9 mouse cellular contexts compared by ENCODE assay signal in genomic region chr6:14504171-14504570, GRCm38 (mm10).
DNase-seq lines count a peak whose midpoint lies in the region; ATAC-seq lines count a peak whose summit lies in the region.
"Had no signal": no experiment of that assay in that cellular context is flagged by ENCODE, and none has a peak within 500 bp of the region (broad histone marks: within the 10 kb centered on the region; RNA-seq: fewer than 3 reads in every experiment).

No protein-coding gene starts in this region.

- no peaks in the 10 kb centered on the region for H3K9me3 ChIP-seq in midbrain, embryonic 11.5 days (ENCODE audit: control insufficient read depth, low read length)
- H3K9me3 ChIP-seq in midbrain, embryonic 10.5 days (replicated peaks), result no peaks in the 10 kb centered on the region
- no peaks in the 10 kb centered on the region for H3K9me3 ChIP-seq in forebrain, embryonic 14.5 days (replicated peaks; ENCODE audit: control insufficient read depth, low read length)
- no peaks in the 10 kb centered on the region for H3K9me3 ChIP-seq in midbrain, embryonic 13.5 days

- no peak overlapping the region for H3K4me2 ChIP-seq in midbrain, embryonic 11.5 days
- H3K4me2 ChIP-seq in forebrain, embryonic 14.5 days (ENCODE audit: low read length), result no peak overlapping the region
- H3K4me2 ChIP-seq in midbrain, embryonic 13.5 days (replicated peaks), result no peak overlapping the region

- no peak overlapping the region for H3K9ac ChIP-seq in midbrain, embryonic 11.5 days (ENCODE audit: low read length)
- no peak overlapping the region for H3K9ac ChIP-seq in forebrain, embryonic 14.5 days (ENCODE audit: low read length)
- H3K9ac ChIP-seq in midbrain, embryonic 13.5 days (replicated peaks), result no peak overlapping the region

- no peak for ATAC-seq in CD4-positive, CD25-positive, alpha-beta regulatory T cell, adult 4 months
- peak; percentile 73 for ATAC-seq in midbrain, embryonic 11.5 days (ENCODE audit: low FRiP score)
- peak; percentile 84 for ATAC-seq in forebrain, embryonic 14.5 days
- peak; percentile 45 for ATAC-seq in midbrain, embryonic 13.5 days

- peak; percentile 4 for DNase-seq in CD4-positive, CD25-positive, alpha-beta regulatory T cell, adult 2 months (ENCODE audit: low read depth, low spot score)
- DNase-seq in midbrain, embryonic 11.5 days (ENCODE audit: low spot score, missing footprints), result peak; percentile 86
- no peak for DNase-seq in midbrain, embryonic 10.5 days (ENCODE audit: low spot score)
- peak; percentile 91 for DNase-seq in forebrain, embryonic 14.5 days (ENCODE audit: low spot score)
- DNase-seq in layer of hippocampus, adult 18-20 months (ENCODE audit: low spot score in 2 of 2), result peak; percentile 32 to 78
- no peak for DNase-seq in T-cell, adult 2 months (ENCODE audit: low spot score)

- H3K4me3 ChIP-seq in midbrain, embryonic 11.5 days (ENCODE audit: low read depth, low read length), result no peak overlapping the region
- no peak overlapping the region for H3K4me3 ChIP-seq in midbrain, embryonic 10.5 days
- no peak overlapping the region for H3K4me3 ChIP-seq in forebrain, embryonic 14.5 days (ENCODE audit: low read depth, low read length)
- H3K4me3 ChIP-seq in midbrain, embryonic 13.5 days (replicated peaks), result no peak overlapping the region

- no peaks in the 10 kb centered on the region for H3K4me1 ChIP-seq in midbrain, embryonic 11.5 days (ENCODE audit: control insufficient read depth, insufficient read depth, low read length)
- no peaks in the 10 kb centered on the region for H3K4me1 ChIP-seq in midbrain, embryonic 10.5 days
- H3K4me1 ChIP-seq in forebrain, embryonic 14.5 days (ENCODE audit: control insufficient read depth, insufficient read depth, low read length), result no peaks in the 10 kb centered on the region
- no peaks in the 10 kb centered on the region for H3K4me1 ChIP-seq in midbrain, embryonic 13.5 days (replicated peaks)

- no peak overlapping the region for H3K27ac ChIP-seq in midbrain, embryonic 11.5 days (ENCODE audit: low read depth, low read length)
- H3K27ac ChIP-seq in midbrain, embryonic 10.5 days (replicated peaks), result no peak overlapping the region
- no peak overlapping the region for H3K27ac ChIP-seq in forebrain, embryonic 14.5 days (ENCODE audit: low read depth, low read length)
- H3K27ac ChIP-seq in midbrain, embryonic 13.5 days, result no peak overlapping the region
- H3K27ac ChIP-seq: macrophage had no signal

- 77% methylated on average over 1 of the region's 1 CpGs for WGBS in midbrain, embryonic 11.5 days
- WGBS in midbrain, embryonic 10.5 days, result 74% methylated on average over 1 of the region's 1 CpGs
- 48% methylated on average over 1 of the region's 1 CpGs for WGBS in forebrain, embryonic 14.5 days
- WGBS in midbrain, embryonic 13.5 days, result 51% methylated on average over 1 of the region's 1 CpGs

- H3K27me3 ChIP-seq in midbrain, embryonic 11.5 days (ENCODE audit: control insufficient read depth, insufficient read depth, low read length), result no peaks in the 10 kb centered on the region
- H3K27me3 ChIP-seq in midbrain, embryonic 10.5 days (ENCODE audit: low read depth, poor library complexity, severe bottlenecking), result no peaks in the 10 kb centered on the region
- no peaks in the 10 kb centered on the region for H3K27me3 ChIP-seq in forebrain, embryonic 14.5 days (replicated peaks; ENCODE audit: control insufficient read depth, insufficient read depth, low read length)
- H3K27me3 ChIP-seq in midbrain, embryonic 13.5 days, result no peaks in the 10 kb centered on the region

- no peaks in the 10 kb centered on the region for H3K36me3 ChIP-seq in midbrain, embryonic 11.5 days (ENCODE audit: control insufficient read depth, insufficient read depth, low read length)
- no peaks in the 10 kb centered on the region for H3K36me3 ChIP-seq in midbrain, embryonic 10.5 days
- H3K36me3 ChIP-seq in forebrain, embryonic 14.5 days (ENCODE audit: control insufficient read depth, insufficient read depth, low read length), result no peaks in the 10 kb centered on the region
- H3K36me3 ChIP-seq in midbrain, embryonic 13.5 days, result no peaks in the 10 kb centered on the region

Comparison
In these comparisons a context has a peak if more than half of its experiments do, and no peak if none do; other contexts are left out.
1. DNase-seq: peak in CD4-positive, CD25-positive, alpha-beta regulatory T cell, adult 2 months (single experiment), midbrain, embryonic 11.5 days (single experiment), forebrain, embryonic 14.5 days (single experiment) and layer of hippocampus, adult 18-20 months (2 of 2); none in midbrain, embryonic 10.5 days (single experiment) and T-cell, adult 2 months (single experiment).